Mouse (Mus musculus) layer of hippocampus, adult 2 months (tissue): ENCODE measurements around the gene Tmem135. TPM values are rescaled to one million over a fixed set of nuclear protein-coding genes. Genes with fewer than 3 reads are reported as not detected.

Experiments used
- DNase-seq, 2 experiments: peaks; one replicate each; pipeline ENCODE4 v3.0.0; 2022; ENCODE audit warnings: low spot score in 2 of 2
- H3K27ac ChIP-seq: fragments of 200-600 bp; 2 replicates; pipeline ENCODE4 v1.8.1; 2022
- H3K4me3 ChIP-seq: fragments of 200-600 bp; 2 replicates; pipeline ENCODE4 v1.8.1; 2022; ENCODE audit warnings: mild to moderate bottlenecking
- CTCF ChIP-seq: fragments of 200-600 bp; conservative IDR thresholded peaks from 2 replicates; pipeline ENCODE4 v1.8.1; 2022; ENCODE audit warnings: antibody characterized with exemption, mild to moderate bottlenecking, moderate library complexity
- total RNA-seq, 2 experiments: library from RNA; stranded (reverse); gene quantifications; 2 replicates each; pipeline ENCODE4 v1.2.3; 2021

Gene Tmem135
- total RNA-seq, 2 experiments from 2014 or later: 73.3 to 74.1 TPM

GRCm38 (mm10) chr7:89239592-89239991, 164.4 kb downstream of the Tmem135 start:
- Histone ChIP-seq H3K27ac (no peak overlapping the region), H3K4me3 (no peak overlapping the region)
- DNase-seq: no peak
- TF ChIP-seq CTCF: no peak

GRCm38 (mm10) chr7:89236592-89236991, 167.4 kb downstream of the Tmem135 start:
- DNase-seq: no peak
- TF ChIP-seq CTCF: no peak

GRCm38 (mm10) chr7:89235974-89236507, 168.0 kb downstream of the Tmem135 start:
- H3K4me3 ChIP-seq: no peak overlapping the region
- no peak for DNase-seq
- no peak for TF ChIP-seq CTCF
- no peak overlapping the region for H3K27ac ChIP-seq

More at GRCm38 (mm10) chr7:89236592-89236991, 167.4 kb downstream of the Tmem135 start:
- no peak overlapping the region for H3K4me3 ChIP-seq
- H3K27ac ChIP-seq: no peak overlapping the region

- DNase-seq: no peak
- H3K27ac ChIP-seq: no peak overlapping the region
- TF ChIP-seq CTCF: no peak
Observed at GRCm38 (mm10) chr7:89232499-89233145, 171.4 kb downstream of the Tmem135 start.

GRCm38 (mm10) chr7:89231200-89231790, 172.7 kb downstream of the Tmem135 start:
- no peak for TF ChIP-seq CTCF
- no peak overlapping the region for H3K4me3 ChIP-seq
- no peak for DNase-seq
- H3K27ac ChIP-seq: peak overlapping the region; percentile 28; the same call in 1 of the 2 replicates

More at GRCm38 (mm10) chr7:89232499-89233145, 171.4 kb downstream of the Tmem135 start:
- no peak overlapping the region for H3K4me3 ChIP-seq

GRCm38 (mm10) chr7:89222609-89223008, 181.4 kb downstream of the Tmem135 start:
- no peak overlapping the region for H3K27ac ChIP-seq
- no peak for TF ChIP-seq CTCF
- H3K4me3 ChIP-seq: no peak overlapping the region
- DNase-seq: no peak

GRCm38 (mm10) chr7:89216628-89217027, 187.4 kb downstream of the Tmem135 start:
- peak overlapping the region; percentile 73; the same call in 1 of the 2 replicates for H3K27ac ChIP-seq
- TF ChIP-seq CTCF: 0 out of 2 replicates have a peak, but pooled peaks have one; percentile 20
- no peak for DNase-seq
- no peak overlapping the region for H3K4me3 ChIP-seq

- H3K27ac ChIP-seq: peak overlapping the region; percentile 73; the same call in 1 of the 2 replicates
- no peak for DNase-seq
- no peak for TF ChIP-seq CTCF
Observed at GRCm38 (mm10) chr7:89216118-89216517, 187.9 kb downstream of the Tmem135 start.

GRCm38 (mm10) chr7:89215714-89216113, 188.3 kb downstream of the Tmem135 start:
- H3K27ac ChIP-seq: peak overlapping the region; percentile 73; the same call in 1 of the 2 replicates
- no peak for TF ChIP-seq CTCF
- no peak for DNase-seq

More at GRCm38 (mm10) chr7:89216118-89216517, 187.9 kb downstream of the Tmem135 start:
- H3K4me3 ChIP-seq: no peak overlapping the region

GRCm38 (mm10) chr7:89210506-89210905, 193.5 kb downstream of the Tmem135 start:
- no peak for DNase-seq

More at GRCm38 (mm10) chr7:89215714-89216113, 188.3 kb downstream of the Tmem135 start:
- H3K4me3 ChIP-seq: no peak overlapping the region

GRCm38 (mm10) chr7:89206165-89206564, 197.9 kb downstream of the Tmem135 start:
- Histone ChIP-seq H3K27ac (no peak overlapping the region), H3K4me3 (no peak overlapping the region)
- no peak for TF ChIP-seq CTCF
- DNase-seq: no peak

More at GRCm38 (mm10) chr7:89210506-89210905, 193.5 kb downstream of the Tmem135 start:
- Histone ChIP-seq H3K4me3 (no peak overlapping the region), H3K27ac (no peak overlapping the region)
- no peak for TF ChIP-seq CTCF

GRCm38 (mm10) chr7:89205402-89205801, 198.6 kb downstream of the Tmem135 start:
- DNase-seq: no peak

GRCm38 (mm10) chr7:89203144-89203543, 200.9 kb downstream of the Tmem135 start:
- no peak for DNase-seq
- no peak for TF ChIP-seq CTCF
- H3K4me3 ChIP-seq: no peak overlapping the region
- no peak overlapping the region for H3K27ac ChIP-seq

More at GRCm38 (mm10) chr7:89205402-89205801, 198.6 kb downstream of the Tmem135 start:
- TF ChIP-seq CTCF: no peak
- H3K27ac ChIP-seq: no peak overlapping the region
- no peak overlapping the region for H3K4me3 ChIP-seq

- no peak for DNase-seq
- no peak for TF ChIP-seq CTCF
- Histone ChIP-seq H3K27ac (no peak overlapping the region), H3K4me3 (no peak overlapping the region)
Observed at GRCm38 (mm10) chr7:89201954-89202353, 202.1 kb downstream of the Tmem135 start.
